Mouse (Mus musculus): ENCODE results near the gene Pard3b.

DNA sequence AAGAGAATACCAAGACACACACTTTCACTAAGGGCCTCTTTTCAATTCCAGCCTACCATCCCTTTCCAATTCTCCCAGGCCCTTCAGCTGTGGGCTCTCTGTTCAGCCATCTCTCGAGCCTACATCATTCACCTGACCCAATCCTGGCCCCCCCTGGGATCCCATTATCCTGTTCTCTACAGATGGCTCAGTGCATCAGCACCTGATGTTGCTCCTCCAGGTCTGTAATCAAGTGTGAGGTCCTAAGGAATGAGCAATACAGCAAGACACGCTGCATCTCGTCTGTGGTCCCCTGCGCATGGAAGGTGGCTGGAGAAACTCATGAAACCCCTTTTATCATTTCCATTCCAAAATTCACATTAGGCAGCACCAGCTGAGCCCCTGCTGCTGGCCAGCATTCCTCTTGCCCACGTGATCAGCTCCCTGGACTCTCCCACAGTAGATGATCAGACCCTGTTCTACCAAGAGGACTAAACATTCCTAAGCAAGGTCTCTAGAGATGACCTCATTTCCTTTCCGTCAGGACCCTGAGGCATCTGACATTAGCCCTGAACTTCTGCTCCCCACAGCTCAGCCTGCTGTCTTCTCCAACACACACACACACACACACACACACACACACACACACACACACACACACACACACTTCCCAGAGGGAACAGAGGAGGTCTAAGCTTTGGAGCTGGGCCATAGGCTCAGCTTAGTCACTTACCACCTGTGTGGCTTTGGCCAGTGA lies 952.8 kb downstream of the Pard3b start:
- TF ChIP-seq CTCF (IDR thresholded peaks at IDR 0.05; ENCODE audit: low read depth, low read length) (no peak), POLR2A (IDR thresholded peaks at IDR 0.05; ENCODE audit: extremely low read depth, insufficient read depth, low read length) (no peak)

Data from liver, adult 2 months (tissue).